Mouse (Mus musculus) cerebellum, adult 2 months (tissue): ENCODE data around the gene Hpse2.

ENCODE experiments used
- CTCF ChIP-seq: fragments of 200-500 bp; IDR thresholded peaks from 2 replicates; pipeline ENCODE4 v1.5.1; 2011; ENCODE audit warnings: low read depth, mild to moderate bottlenecking, control low read depth, low read length, moderate library complexity, borderline replicate concordance; ENCODE audit not compliant: insufficient read depth
- POLR2A ChIP-seq: fragments of 200-500 bp; IDR thresholded peaks from 2 replicates; pipeline ENCODE4 v1.6.1; 2011; ENCODE audit warnings: low read length, control low read depth, borderline replicate concordance; ENCODE audit not compliant: insufficient read depth

- TF ChIP-seq POLR2A (no peak), CTCF (no peak)
Observed at GRCm38 (mm10) chr19:42756671-42757070, 631.5 kb downstream of the Hpse2 start.
